Mouse (Mus musculus): ENCODE results near the gene Churc1.
"Not testable (repeated sequence)": the region's sequence is repeated elsewhere in the genome, so short reads cannot be mapped to it uniquely, and the experiment has no call there.

Churc1 gene

GRCm38 (mm10) chr12:76792540-76792939, 27.2 kb downstream of the Churc1 start:
- DNase-seq (ENCODE audit: low read depth, low spot score): not testable (repeated sequence)

DNA sequence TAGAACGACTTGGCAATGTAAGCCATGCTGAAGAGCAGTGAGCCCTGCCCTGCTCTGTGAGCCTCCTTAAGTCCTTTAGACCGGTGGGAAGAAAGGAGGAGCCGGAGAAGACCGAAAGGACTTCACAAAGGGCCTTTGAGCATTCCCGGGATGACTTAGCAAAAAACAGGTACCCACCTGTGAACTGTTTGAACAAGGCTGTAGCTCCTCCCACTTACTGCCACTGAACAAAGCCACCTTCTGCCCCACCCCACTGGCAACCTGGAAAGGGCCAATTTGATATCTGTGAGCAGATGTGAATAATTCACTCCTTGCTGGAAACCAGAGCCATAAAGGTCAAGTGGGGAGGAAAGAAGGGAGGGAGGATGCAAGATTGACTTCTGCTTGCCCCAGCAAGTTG, 30.0 kb downstream of the Churc1 start, which contains the start of gene Gpx2:
Gene Gpx2 (minus strand): TSS at position 205 of the 400 bp plus-strand sequence.
- DNase-seq (ENCODE audit: low read depth, low spot score): no peak

DNA sequence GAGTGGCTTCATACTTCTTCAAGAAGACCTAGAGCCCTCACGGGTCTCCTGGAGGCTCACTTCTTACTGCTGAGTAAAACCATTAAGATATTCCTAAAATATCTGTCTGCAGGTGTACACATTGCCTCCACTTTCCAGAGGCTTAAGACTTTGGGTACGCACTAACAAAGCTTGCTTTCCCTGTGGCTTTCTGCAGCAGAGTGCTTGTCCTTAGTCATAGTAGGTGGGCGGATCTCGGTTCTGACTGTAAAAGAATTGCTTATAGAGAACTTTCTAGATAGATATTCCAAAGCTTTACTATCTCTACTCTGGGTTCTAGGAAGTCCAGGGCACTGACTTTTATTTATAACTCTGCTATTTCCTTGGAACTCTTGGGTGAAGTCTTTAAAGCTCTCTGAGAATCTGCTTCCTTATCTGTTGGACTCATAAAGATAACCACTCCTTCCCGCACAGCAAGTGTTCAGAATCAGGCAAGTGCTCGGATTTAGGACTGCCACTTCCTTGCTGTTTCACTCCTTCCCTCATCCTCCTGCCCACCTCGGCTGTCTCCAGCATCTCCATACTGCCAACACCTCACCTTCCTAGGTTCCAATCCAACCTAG, 31.7 kb downstream of the Churc1 start:
- DNase-seq (ENCODE audit: low read depth, low spot score): no peak

DNA sequence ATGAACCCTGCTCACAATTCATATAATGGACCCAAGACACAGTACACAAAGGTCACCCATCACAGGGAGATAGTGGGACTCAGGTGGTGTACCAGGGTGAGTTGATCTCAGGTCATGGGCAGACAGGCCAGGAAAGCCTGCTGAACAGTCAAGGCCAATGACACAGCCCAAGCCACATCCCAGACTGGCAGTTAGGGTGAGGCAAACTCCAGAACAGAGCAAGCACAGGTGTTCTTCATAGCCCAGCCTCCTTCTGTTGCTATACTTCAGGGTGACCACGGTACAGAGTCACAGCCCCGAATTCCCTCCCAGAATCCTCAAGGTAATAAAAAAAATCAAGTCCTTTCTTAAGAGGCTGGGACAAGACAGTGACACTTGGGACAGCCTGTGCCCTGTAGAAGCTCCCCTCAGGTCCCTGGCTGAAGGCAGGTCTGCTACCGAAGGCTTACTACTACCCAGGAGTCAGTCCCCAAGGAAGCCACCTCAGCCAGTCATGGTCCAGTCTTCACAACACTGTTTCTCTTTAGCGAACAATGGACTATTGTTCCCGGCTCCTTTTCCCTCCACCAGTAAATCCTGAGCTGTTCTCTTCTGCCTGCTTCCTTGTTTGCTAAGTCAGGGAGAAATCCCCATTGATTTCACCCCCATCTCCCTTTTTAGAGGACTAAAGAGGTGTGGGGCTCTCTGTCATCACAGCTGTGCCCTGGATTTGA, 32.8 kb downstream of the Churc1 start:
- no peak for DNase-seq (ENCODE audit: low read depth, low spot score)

DNA sequence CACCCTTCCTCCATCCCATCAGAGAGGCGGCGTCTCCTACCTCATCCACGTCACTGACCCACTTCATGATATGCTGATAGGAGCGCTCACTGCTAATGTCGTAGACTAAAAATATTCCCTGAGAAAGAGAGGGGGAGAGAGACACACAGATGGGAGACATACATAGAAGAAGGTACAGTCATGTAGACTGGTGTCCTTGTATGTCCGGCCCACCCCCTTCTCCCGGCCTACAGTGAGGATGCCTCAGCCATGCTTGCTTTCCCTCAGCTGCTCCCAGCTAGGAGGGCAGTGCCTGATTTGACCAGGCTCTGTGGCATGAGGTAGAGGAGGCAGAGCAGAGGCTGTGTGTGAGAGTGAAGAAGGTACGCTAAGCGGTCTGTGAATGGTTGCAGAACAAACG, 37.7 kb downstream of the Churc1 start:
- DNase-seq (ENCODE audit: low read depth, low spot score): no peak

GRCm38 (mm10) chr12:76803700-76804252, 38.4 kb downstream of the Churc1 start:
- DNase-seq (ENCODE audit: low read depth, low spot score): peak; percentile 32

GRCm38 (mm10) chr12:76805056-76805811, 39.9 kb downstream of the Churc1 start:
- no peak for DNase-seq (ENCODE audit: low read depth, low spot score)

GRCm38 (mm10) chr12:76807796-76808195, 42.5 kb downstream of the Churc1 start:
- DNase-seq (ENCODE audit: low read depth, low spot score): no peak

DNA sequence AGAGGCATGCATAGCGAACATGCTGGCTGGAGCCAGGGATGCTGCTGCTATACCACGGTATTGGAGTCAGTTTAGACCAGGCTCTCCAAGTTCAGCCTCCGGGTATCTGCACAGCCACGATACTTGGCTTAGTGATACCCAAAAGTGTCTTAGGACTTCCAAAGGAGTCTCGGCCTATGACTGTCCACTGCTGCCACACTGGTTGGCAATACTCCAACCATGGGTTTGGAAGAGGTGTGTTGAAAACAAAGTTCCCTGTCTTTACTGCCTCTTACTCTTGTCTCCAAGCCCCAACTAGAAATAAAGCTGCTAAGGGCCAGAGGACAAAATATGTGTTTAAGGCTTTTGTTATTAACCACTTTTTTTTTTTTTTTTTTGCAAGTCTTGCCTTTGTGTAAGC, 45.2 kb downstream of the Churc1 start:
- no peak for DNase-seq (ENCODE audit: low read depth, low spot score)

DNA sequence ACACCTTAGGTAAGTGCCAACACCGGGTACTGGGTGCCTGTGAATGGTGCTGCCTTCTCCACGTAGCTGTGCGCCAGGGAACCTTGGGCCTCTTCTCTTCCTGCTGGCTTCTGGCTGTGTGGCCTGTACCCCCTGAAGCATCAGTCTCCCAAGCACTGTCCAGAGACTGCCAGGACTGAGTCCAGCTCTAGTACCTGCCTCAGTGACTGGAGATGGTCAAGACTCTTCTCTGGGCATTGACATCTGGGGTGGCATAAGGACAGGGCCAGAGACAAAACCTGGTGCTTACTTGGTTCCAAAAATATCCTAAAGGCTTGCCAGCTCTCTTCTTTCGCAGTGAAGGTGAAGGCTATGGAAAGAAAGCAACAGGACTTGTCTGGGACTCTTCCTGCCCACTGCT, 45.7 kb downstream of the Churc1 start:
- DNase-seq (ENCODE audit: low read depth, low spot score): no peak

DNA sequence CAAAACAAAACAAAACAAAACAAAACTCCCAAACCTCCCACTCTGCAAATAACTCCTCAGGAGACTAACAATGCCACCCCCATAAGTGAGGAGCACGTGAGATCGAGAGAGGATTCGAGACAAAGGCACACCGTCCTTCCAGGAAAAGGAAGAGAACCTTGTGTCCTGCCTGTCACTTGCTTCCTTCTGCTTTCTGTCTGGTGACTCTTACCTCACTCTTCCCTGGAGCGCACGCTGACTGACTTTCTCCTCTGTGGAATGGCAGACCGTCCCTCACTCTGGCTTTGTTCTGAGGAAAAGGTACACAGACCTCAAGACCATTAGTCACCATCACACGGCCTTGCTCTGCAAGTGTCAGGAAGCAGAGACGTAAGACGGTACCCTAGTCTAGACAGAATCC, 48.2 kb downstream of the Churc1 start:
- DNase-seq (ENCODE audit: low read depth, low spot score): no peak

DNA sequence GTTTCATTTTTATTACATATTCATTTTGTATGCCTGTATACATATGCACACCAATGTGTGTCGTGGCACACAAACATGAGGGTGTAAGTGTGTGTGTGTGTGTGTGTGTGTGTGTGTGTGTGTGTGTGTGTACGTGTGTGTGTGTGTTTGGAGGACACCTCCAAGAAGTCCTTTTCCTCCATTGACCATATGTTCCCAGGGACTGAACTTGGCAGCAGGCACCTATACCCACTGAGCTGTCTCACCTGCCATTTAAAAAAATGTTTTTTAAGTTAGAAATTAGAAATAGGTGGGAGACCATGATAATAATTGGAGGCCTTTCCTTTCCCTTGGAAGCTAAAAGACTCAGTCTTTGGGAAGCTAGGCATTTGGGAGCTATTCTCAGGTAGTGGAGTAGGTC, 48.8 kb downstream of the Churc1 start:
- DNase-seq (ENCODE audit: low read depth, low spot score): no peak

DNA sequence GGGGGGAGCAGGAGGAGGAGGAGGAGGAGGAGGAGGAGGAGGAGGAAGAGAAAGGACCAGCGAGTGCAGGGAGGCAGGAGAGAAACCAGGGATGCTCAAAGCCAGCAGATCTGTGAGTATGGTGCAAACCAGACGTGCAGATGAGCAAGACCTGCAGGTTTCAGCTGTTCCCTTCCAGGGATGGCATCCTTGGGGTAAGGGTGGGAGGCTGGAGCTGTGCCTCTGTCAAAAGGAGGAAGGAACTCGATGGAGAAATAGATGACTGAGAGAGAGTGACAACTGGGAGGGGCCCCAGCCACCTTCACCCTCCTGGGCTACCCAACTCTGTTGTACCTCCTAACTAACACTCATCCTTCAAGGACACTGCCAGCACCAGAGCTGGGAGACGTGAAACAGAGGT, 51.4 kb downstream of the Churc1 start:
- DNase-seq (ENCODE audit: low read depth, low spot score): no peak

DNA sequence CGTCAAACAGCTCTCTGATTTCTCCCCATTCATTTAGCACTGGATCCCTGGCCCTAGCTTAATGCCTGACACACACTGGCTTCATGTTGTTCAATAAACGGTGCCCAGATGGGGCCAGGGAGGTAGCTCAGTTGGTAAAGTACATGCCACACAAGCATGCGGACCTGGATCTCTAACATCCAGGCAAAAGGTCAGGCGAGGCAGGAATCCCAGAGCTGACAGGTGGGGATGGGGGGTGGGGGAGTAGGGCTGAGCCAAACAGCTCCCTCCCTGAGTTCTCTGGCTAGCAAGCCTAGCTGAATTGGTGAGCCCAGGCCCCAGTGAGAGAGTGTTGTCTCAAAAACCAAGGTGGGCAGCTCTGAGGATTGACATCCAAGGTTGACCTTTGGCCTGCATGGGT, 51.8 kb downstream of the Churc1 start:
- no peak for DNase-seq (ENCODE audit: low read depth, low spot score)

DNA sequence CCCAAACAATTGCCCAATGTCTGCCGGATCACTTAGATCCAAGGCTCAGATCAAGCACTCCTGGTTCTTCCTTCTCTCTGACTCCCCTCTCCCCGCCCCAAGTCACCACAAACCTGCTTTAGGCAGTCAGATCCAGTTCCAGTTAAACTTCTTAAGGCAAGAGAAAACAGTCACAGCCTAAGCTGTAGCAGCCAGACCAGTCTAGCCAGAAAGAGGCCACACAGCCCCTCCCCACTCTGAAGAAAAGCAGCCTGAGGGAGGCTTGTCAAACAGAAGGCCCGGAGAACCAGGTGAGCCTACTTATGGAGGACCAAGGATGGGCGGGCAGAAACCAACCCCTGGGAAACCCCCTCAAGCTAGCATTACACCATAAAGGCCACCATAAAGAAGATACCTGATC, 52.8 kb downstream of the Churc1 start:
- no peak for DNase-seq (ENCODE audit: low read depth, low spot score)

DNA sequence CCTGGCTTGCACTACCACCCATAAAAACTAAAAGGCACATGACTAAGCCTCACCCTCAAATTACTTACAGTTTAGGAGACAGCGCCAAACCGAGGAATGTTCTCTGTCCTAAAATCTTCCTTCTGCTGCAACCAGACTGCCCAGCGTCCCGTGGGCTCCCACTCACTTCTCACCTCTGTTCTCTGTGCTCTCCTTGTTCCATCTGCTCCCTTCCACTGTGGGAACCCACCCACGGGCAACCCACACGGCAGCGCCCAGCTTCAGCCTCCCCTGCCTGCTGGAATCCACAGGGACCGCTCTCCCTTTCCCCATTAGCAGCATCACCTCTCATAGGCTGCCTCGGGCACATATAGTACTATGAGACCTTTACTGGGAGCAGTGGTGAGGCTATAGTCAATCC, 53.6 kb downstream of the Churc1 start:
- DNase-seq (ENCODE audit: low read depth, low spot score): no peak

- no peak for DNase-seq (ENCODE audit: low read depth, low spot score)
Measured at GRCm38 (mm10) chr12:76819816-76820215, 54.5 kb downstream of the Churc1 start.

DNA sequence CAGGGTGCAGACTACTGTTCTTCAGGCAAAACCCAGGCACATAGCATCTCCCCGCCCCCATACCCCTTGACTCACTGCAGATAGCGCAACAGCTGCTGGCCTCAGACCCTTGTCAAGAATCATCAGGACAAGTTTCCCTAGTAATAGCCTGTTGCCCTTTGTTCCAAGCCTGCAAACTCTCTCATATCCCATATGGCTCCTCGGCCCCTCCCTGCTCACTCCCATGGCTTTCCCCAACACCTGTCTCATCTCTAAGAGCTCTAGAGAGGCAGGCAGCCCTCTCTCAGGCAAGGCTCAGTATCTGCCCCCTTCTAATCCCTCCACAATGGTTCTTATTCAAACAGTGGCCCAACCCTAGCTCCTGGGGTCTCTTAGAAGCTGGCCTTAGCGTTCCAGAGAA, 55.3 kb downstream of the Churc1 start:
- DNase-seq (ENCODE audit: low read depth, low spot score): no peak

GRCm38 (mm10) chr12:76822002-76822650, 56.8 kb downstream of the Churc1 start:
- no peak for DNase-seq (ENCODE audit: low read depth, low spot score)

DNA sequence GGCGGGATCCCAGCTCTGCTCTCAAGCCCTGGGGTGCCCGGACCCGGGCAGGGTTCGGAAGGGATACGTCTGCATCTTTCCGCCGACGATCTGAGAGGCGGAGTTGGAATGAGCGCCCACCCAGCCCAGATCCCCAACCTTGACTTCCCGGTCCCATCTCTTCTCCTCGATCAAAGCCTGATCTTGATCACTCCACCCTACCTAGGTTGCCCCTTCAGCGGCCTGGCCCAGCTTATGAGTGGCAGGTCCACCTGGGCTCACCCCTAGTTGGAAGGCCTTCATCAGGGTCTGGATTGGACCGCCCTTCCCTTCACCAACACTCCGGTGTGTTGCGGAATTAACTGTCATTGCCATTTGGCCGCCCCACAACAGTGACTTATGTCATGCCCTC, 57.3 kb downstream of the Churc1 start, which contains the start of gene Rab15:
Gene Rab15 (minus strand): TSS at position 258 of the 391 bp plus-strand sequence.
- no peak for DNase-seq (ENCODE audit: low read depth, low spot score)

DNA sequence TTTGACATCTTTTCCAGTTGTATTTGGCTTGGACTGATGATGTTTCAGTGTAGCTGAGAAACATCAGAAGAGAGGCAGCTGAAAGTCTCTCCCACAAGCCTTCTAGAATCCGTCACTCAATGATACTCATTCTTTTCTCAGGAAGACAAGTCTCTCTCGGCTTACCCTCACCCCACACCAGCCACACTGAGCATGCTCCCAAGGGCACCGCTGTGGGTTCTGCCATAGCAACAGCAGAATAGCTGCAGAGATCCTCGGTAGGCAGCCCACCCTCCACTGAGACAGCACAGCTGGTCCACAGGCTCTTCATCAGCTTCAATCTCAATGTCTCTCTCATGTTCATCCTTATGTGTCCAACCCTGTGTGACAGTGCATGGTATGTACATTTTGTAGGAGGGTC, 59.9 kb downstream of the Churc1 start:
- no peak for DNase-seq (ENCODE audit: low read depth, low spot score)

GRCm38 (mm10) chr12:76832704-76833103, 67.4 kb downstream of the Churc1 start:
- no peak for DNase-seq (ENCODE audit: low read depth, low spot score)

All from skeletal muscle tissue, adult 2 months (tissue).